Mouse (Mus musculus) cerebellum, postnatal 25 days (tissue): ENCODE measurements at regions not wholly inside any gene's neighbourhood (a gene's known extent, or its start where the extent isn't known, plus 50 kb on each side); places are given as distances from the start of the nearest gene placed in this dataset.
"Not testable (repeated sequence)": the region's sequence is repeated elsewhere in the genome, so short reads cannot be mapped to it uniquely, and the experiment has no call there.

Experiments used
- DNase-seq, 2 experiments: peaks; one replicate each; pipeline ENCODE4 v3.0.0; 2021; ENCODE audit warnings: mixed read lengths in 2 of 2

GRCm38 (mm10) chr16:71342777-71343176 lies 965.3 kb upstream of the Robo1 start:
- DNase-seq: no peak

- DNase-seq: no peak
Observed at GRCm38 (mm10) chr16:71344589-71344988, 963.5 kb upstream of the Robo1 start.

- peak; percentile 4 to 18 for DNase-seq
Observed at GRCm38 (mm10) chr16:71391872-71392271, 916.2 kb upstream of the Robo1 start.

GRCm38 (mm10) chr16:71434791-71435190 lies 873.3 kb upstream of the Robo1 start:
- not testable (repeated sequence) for DNase-seq
